Comparison of ENCODE assay signal across 10 mouse cellular contexts in genomic region chr4:100130771-100131475, GRCm38 (mm10). TPM values are rescaled to one million over a fixed set of nuclear protein-coding genes. Genes with fewer than 3 reads are reported as not detected.
DNase-seq lines count a peak whose midpoint lies in the region; ATAC-seq and TF ChIP-seq lines count a peak whose summit lies in the region.
"Had no signal": no experiment of that assay in that cellular context is flagged by ENCODE, and none has a peak within 500 bp of the region (broad histone marks: within the 10 kb centered on the region; RNA-seq: fewer than 3 reads in every experiment).

No protein-coding gene starts in this region.

- no peak; the same call in 1 of the 2 replicates for ATAC-seq in embryonic facial prominence, embryonic 14.5 days (ENCODE audit: low read depth)
- ATAC-seq in megakaryocyte-erythroid progenitor cell, adult 5-6 weeks (replicated peaks; ENCODE audit: low FRiP score, low TSS enrichment, poor library complexity, severe bottlenecking) = no peak

- H3K9ac ChIP-seq in embryonic facial prominence, embryonic 14.5 days (ENCODE audit: low read depth, low read length) = no peak overlapping the region
- H3K9ac ChIP-seq: limb, embryonic 12.5 days had no signal

- H3K27ac ChIP-seq in embryonic facial prominence, embryonic 14.5 days (replicated peaks; ENCODE audit: low read depth, low read length) = no peak overlapping the region
- no peak overlapping the region for H3K27ac ChIP-seq in embryonic facial prominence, embryonic 10.5 days (replicated peaks)
- no peak overlapping the region for H3K27ac ChIP-seq in gastrocnemius, adult 2 months
- peak overlapping the region; percentile 88 for H3K27ac ChIP-seq in layer of hippocampus, adult 2 months
- H3K27ac ChIP-seq: limb, embryonic 12.5 days had no signal

- H3K4me1 ChIP-seq in embryonic facial prominence, embryonic 14.5 days (ENCODE audit: control insufficient read depth, insufficient read depth, low read length) = peaks cover 36% of the 10 kb centered on the region
- peaks cover 29% of the 10 kb centered on the region for H3K4me1 ChIP-seq in embryonic facial prominence, embryonic 10.5 days

- intact Hi-C loops in gastrocnemius, adult 2 months (cut with DNase I) = no loop called here

- no peaks in the 10 kb centered on the region for H3K27me3 ChIP-seq in embryonic facial prominence, embryonic 14.5 days (replicated peaks; ENCODE audit: control insufficient read depth, insufficient read depth, low read length)
- H3K27me3 ChIP-seq in embryonic facial prominence, embryonic 10.5 days (replicated peaks; ENCODE audit: low read depth, poor library complexity, severe bottlenecking) = no peaks in the 10 kb centered on the region

- TF ChIP-seq CTCF in gastrocnemius, adult 2 months (IDR thresholded peaks at IDR 0.05) = no peak
- no peak for TF ChIP-seq CTCF in layer of hippocampus, adult 2 months (conservative IDR thresholded peaks at IDR 0.05)

- no peaks in the 10 kb centered on the region for H3K36me3 ChIP-seq in embryonic facial prominence, embryonic 14.5 days (ENCODE audit: control insufficient read depth, insufficient read depth, low read length)
- H3K36me3 ChIP-seq in embryonic facial prominence, embryonic 10.5 days (replicated peaks) = no peaks in the 10 kb centered on the region; the same call in 1 of the 2 replicates
- H3K36me3 ChIP-seq: limb, embryonic 12.5 days had no signal

- H3K9me3 ChIP-seq in embryonic facial prominence, embryonic 14.5 days (ENCODE audit: control insufficient read depth, low read length) = no peaks in the 10 kb centered on the region
- H3K9me3 ChIP-seq in embryonic facial prominence, embryonic 10.5 days = no peaks in the 10 kb centered on the region
- H3K9me3 ChIP-seq: limb, embryonic 12.5 days had no signal

- H3K4me3 ChIP-seq in embryonic facial prominence, embryonic 14.5 days (ENCODE audit: low read depth, low read length) = no peak overlapping the region
- H3K4me3 ChIP-seq in embryonic facial prominence, embryonic 10.5 days = no peak overlapping the region
- H3K4me3 ChIP-seq in gastrocnemius, adult 2 months = no peak overlapping the region
- no peak overlapping the region for H3K4me3 ChIP-seq in layer of hippocampus, adult 2 months
- H3K4me3 ChIP-seq: limb, embryonic 12.5 days had no signal

- no peak overlapping the region for H3K4me2 ChIP-seq in embryonic facial prominence, embryonic 14.5 days (ENCODE audit: low read depth, low read length)
- H3K4me2 ChIP-seq: limb, embryonic 12.5 days had no signal

- WGBS in embryonic facial prominence, embryonic 14.5 days = 52% methylated on average over 3 of the region's 3 CpGs
- 90% methylated on average over 3 of the region's 3 CpGs for WGBS in embryonic facial prominence, embryonic 10.5 days

- peak; percentile 58 for DNase-seq in embryonic facial prominence, embryonic 14.5 days (ENCODE audit: low spot score)
- DNase-seq in embryonic facial prominence, embryonic 10.5 days (ENCODE audit: low spot score) = no peak
- peak; percentile 39 for DNase-seq in lung, postnatal 10 days
- no peak for DNase-seq in lung, adult 18-20 months
- peak; percentile 62 for DNase-seq in gastrocnemius, adult 2 months
- DNase-seq in layer of hippocampus, adult 2 months (ENCODE audit: low spot score in 2 of 2) = peak; percentile 20 to 54
- no peak for DNase-seq in thymus, adult 18-20 months

RNA-seq across cellular contexts. Expression of gene Ror1, which starts 35.3 kb away (rescaled TPM):
- 10.2 and 13.0 TPM in 2 replicates for polyA plus RNA-seq in embryonic facial prominence, embryonic 14.5 days (2014; fragmentation: Nextera tagmentation; extraction: Ambion mirVana)
- 11.4 and 12.0 TPM in 2 replicates for polyA plus RNA-seq in embryonic facial prominence, embryonic 10.5 days (2016; fragmentation: Nextera tagmentation; extraction: Ambion mirVana)
- 1 to 10 TPM in 1 of 2 experiments, under 1 TPM in 1; 0.79 to 1.5 TPM for total RNA-seq in gastrocnemius, adult 2 months (2021)
- total RNA-seq in layer of hippocampus, adult 2 months (2021) = 1 to 10 TPM; 6.1 to 7.0 TPM
- total RNA-seq in megakaryocyte-erythroid progenitor cell, adult 5-6 weeks (2014; fragmentation: Nextera tagmentation) = not detected in 2 replicates
- total RNA-seq in megakaryocyte-erythroid progenitor cell, adult 5-6 weeks (2017) = not detected in 2 replicates
- total RNA-seq: neutrophil, adult 5-6 weeks had no signal

Comparison
In these comparisons a context has a peak if more than half of its experiments do, and no peak if none do; other contexts are left out.
1. DNase-seq: peak in embryonic facial prominence, embryonic 14.5 days (single experiment), lung, postnatal 10 days (single experiment), gastrocnemius, adult 2 months (single experiment) and layer of hippocampus, adult 2 months (2 of 2); none in embryonic facial prominence, embryonic 10.5 days (single experiment), lung, adult 18-20 months (0 of 2) and thymus, adult 18-20 months (0 of 2).